Mouse (Mus musculus) MEL (cell line): ENCODE data around the gene 4930415O20Rik.

Experiments
- CHD1 ChIP-seq: IDR thresholded peaks from 2 replicates; pipeline ENCODE4 v1.6.1; 2012; ENCODE audit warnings: low read depth, mild to moderate bottlenecking, inconsistent platforms, low read length, improper control_type of control experiment
- CTCF ChIP-seq, 3 experiments: IDR thresholded peaks in 2 of 3; conservative IDR thresholded peaks in 1 of 3; 2 replicates each; pipeline ENCODE4 v1.5.1; 2011 to 2012; ENCODE audit warnings: low read length in 3 of 3, low read depth in 2 of 3, mild to moderate bottlenecking in 2 of 3, improper control_type of control experiment in 1 of 3, inconsistent platforms in 1 of 3, mixed read lengths in 1 of 3, moderate library complexity in 1 of 3; ENCODE audit not compliant: control insufficient read depth in 1 of 3, insufficient read depth in 1 of 3, poor library complexity in 1 of 3, severe bottlenecking in 1 of 3
- E2F4 ChIP-seq: IDR thresholded peaks from 2 replicates; pipeline ENCODE4 v1.6.1; 2011; ENCODE audit warnings: low read depth, low read length, improper control_type of control experiment, borderline replicate concordance
- ELF1 ChIP-seq: IDR thresholded peaks from 2 replicates; pipeline ENCODE4 v1.6.1; 2014; ENCODE audit warnings: low read depth, mild to moderate bottlenecking, inconsistent platforms, low read length, improper control_type of control experiment, moderate library complexity
- POLR2A ChIP-seq, 2 experiments: IDR thresholded peaks; 2 replicates each; pipeline ENCODE4 v1.6.1; 2011 to 2012; ENCODE audit warnings: low read length in 2 of 2, mild to moderate bottlenecking in 2 of 2, control low read depth in 1 of 2, improper control_type of control experiment in 1 of 2, low read depth in 1 of 2, moderate library complexity in 1 of 2; ENCODE audit not compliant: control insufficient read depth in 1 of 2, insufficient read depth in 1 of 2, poor library complexity in 1 of 2

GRCm38 (mm10) chr15:98606739-98607138 lies 35.9 kb downstream of the 4930415O20Rik start:
- no peak for TF ChIP-seq ELF1
- no peak; a peak in 1 of 4 replicates for TF ChIP-seq POLR2A (IDR thresholded peaks at IDR 0.05; ENCODE audit: control insufficient read depth in 1 of 2, insufficient read depth in 1 of 2, low read depth in 1 of 2, low read length in 2 of 2, poor library complexity in 1 of 2)
- no peak for TF ChIP-seq CTCF (IDR thresholded peaks at IDR 0.05 in 2 of 3, conservative IDR thresholded peaks at IDR 0.05 in 1 of 3; ENCODE audit: control insufficient read depth in 1 of 3, insufficient read depth in 1 of 3, low read depth in 2 of 3, low read length in 3 of 3, poor library complexity in 1 of 3, severe bottlenecking in 1 of 3)
- no peak for TF ChIP-seq E2F4
- TF ChIP-seq CHD1: no peak; the same call in 1 of the 2 replicates
